Mouse (Mus musculus) myocyte (in vitro differentiated cells): ENCODE measurements at regions not wholly inside any gene's neighbourhood (a gene's known extent, or its start where the extent isn't known, plus 50 kb on each side); places are given as distances from the start of the nearest gene placed in this dataset.

ENCODE experiments used
- E2F4 ChIP-seq: IDR thresholded peaks from one replicate; pipeline ENCODE4 v1.6.1; 2011; ENCODE audit warnings: mild to moderate bottlenecking, control low read depth, moderate library complexity; ENCODE audit not compliant: insufficient read depth
- POLR2A ChIP-seq: IDR thresholded peaks from one replicate; pipeline ENCODE4 v1.6.1; 2011; ENCODE audit warnings: low read depth, mild to moderate bottlenecking, control low read depth, moderate library complexity; ENCODE audit not compliant: insufficient read length

DNA sequence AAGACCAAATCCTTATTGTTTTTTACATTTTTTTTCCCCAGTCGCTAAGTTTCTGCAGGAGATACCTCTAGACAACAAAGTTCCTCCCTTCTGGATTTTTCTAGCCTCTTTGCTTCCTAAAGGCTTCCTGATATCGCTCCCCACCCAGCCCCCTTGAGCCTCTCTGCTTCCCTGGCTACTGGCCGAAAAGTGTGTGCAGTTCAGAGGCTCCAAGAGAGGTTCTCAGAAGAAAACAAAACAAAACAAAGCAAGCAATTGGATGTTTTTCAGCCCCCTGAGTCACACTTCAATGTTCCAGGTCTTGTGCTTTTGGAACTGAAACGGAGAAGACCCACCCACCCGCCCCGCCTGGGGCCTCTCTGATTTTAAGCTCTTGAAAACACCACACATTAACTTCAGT lies 54.1 kb upstream of the Fer start:
- TF ChIP-seq E2F4 (no peak), POLR2A (no peak)
